Mouse (Mus musculus): ENCODE measurements at regions not wholly inside any gene's neighbourhood (a gene's known extent, or its start where the extent isn't known, plus 50 kb on each side); places are given as distances from the start of the nearest gene placed in this dataset.
"Not testable (repeated sequence)": the region's sequence is repeated elsewhere in the genome, so short reads cannot be mapped to it uniquely, and the experiment has no call there.

GRCm38 (mm10) chr12:17992572-17992971 lies 301.9 kb downstream of the Hpcal1 start:
- intact Hi-C loops (cut with DNase I), result not testable (repeated sequence)
- peak; percentile 6 to 21 for DNase-seq (ENCODE audit: low spot score in 2 of 2)

- DNase-seq (ENCODE audit: low spot score in 2 of 2); intact Hi-C loops (cut with DNase I): not testable (repeated sequence)
These were observed 302.7 kb downstream of the Hpcal1 start for GRCm38 (mm10) chr12:17993368-17993767.
